Mouse (Mus musculus) hindbrain, embryonic 12.5 days (tissue): ENCODE data around the gene Tdrd5. TPM values are rescaled to one million over a fixed set of nuclear protein-coding genes. Genes with fewer than 3 reads are reported as not detected.
"Not testable (repeated sequence)": the region's sequence is repeated elsewhere in the genome, so short reads cannot be mapped to it uniquely, and the experiment has no call there.

Experiments used
- ATAC-seq: fragments of 200-750 bp; cut with Nextera tagmentation; 2 replicates; pipeline ENCODE4 v1.8.0; 2017; ENCODE audit warnings: moderate TSS enrichment; ENCODE audit not compliant: low FRiP score
- H3K27ac ChIP-seq: fragments of 300-500 bp; sonication (generic); 2 replicates; pipeline ENCODE4 v1.5.1; 2016; ENCODE audit warnings: mild to moderate bottlenecking
- H3K27me3 ChIP-seq: fragments of 300-500 bp; sonication (generic); 2 replicates; pipeline ENCODE4 v1.6.1; 2016; ENCODE audit warnings: mild to moderate bottlenecking
- H3K36me3 ChIP-seq: fragments of 300-500 bp; sonication (generic); 2 replicates; pipeline ENCODE4 v1.6.1; 2016; ENCODE audit warnings: mild to moderate bottlenecking
- H3K4me1 ChIP-seq: fragments of 300-500 bp; sonication (generic); 2 replicates; pipeline ENCODE4 v1.6.1; 2016
- H3K4me2 ChIP-seq: fragments of 300-500 bp; sonication (generic); replicated peaks from 2 replicates; pipeline ENCODE4 v1.6.1; 2016; ENCODE audit warnings: mild to moderate bottlenecking
- H3K4me3 ChIP-seq: fragments of 300-500 bp; sonication (generic); 2 replicates; pipeline ENCODE4 v1.5.1; 2016; ENCODE audit warnings: mild to moderate bottlenecking
- H3K9ac ChIP-seq: fragments of 300-500 bp; sonication (generic); 2 replicates; pipeline ENCODE4 v1.6.1; 2016; ENCODE audit warnings: mild to moderate bottlenecking, moderate library complexity
- H3K9me3 ChIP-seq: fragments of 300-500 bp; sonication (generic); replicated peaks from 2 replicates; pipeline ENCODE4 v1.6.1; 2016; ENCODE audit warnings: mild to moderate bottlenecking
- WGBS: fragments of 180-500 bp; shearing (Covaris S2); methylation state at CpG from one replicate; pipeline ENCODE4 v1.1.7; 2016; 5-methylcytosine and 5-hydroxymethylcytosine counted together
- polyA plus RNA-seq: library from polyadenylated mRNA; unstranded; fragments of >200 nt; fragmentation: Nextera tagmentation; extraction: Ambion mirVana; gene quantifications from 2 replicates; pipeline ENCODE4 v1.2.1, GENCODE M21; 2016

Tdrd5 gene
- polyA plus RNA-seq, 1 experiment from 2014 or later, result 0.34 TPM

DNA sequence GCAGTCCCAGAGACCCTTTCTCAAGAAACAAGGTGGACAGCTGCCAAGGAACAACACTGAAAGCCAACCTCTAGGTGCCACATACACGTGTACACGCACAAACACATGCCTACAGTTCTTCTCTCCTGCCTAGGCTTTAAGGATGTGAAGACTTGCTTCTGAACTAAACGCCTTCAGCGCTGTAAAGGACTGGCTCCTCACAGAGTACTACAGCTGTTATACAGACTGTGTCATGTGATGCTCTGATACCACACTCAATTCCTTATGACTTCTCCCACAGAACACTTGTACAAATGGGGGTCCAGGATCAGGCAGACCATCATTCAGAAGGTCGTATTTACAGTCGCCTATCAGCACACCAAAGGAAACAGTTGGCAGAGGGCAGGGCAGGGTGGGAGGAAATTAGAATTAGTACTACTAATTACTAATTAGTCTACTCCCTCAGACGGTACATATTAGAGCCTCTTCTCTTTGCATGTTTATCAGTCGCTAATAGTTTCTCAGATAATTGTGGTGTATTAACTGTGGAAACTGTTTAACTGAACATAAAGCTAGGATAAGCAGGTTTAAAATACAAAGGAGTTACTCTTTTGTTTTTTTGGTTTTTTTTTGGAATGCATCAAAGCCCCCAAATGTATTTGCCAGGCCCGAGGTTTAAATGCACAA is 14.8 kb downstream of the Tdrd5 start:
- ATAC-seq, result no peak
- Histone ChIP-seq H3K4me2 (no peak overlapping the region), H3K4me1 (no peaks in the 10 kb centered on the region), H3K9ac (no peak overlapping the region), H3K4me3 (no peak overlapping the region), H3K36me3 (no peaks in the 10 kb centered on the region), H3K9me3 (no peaks in the 10 kb centered on the region), H3K27ac (no peak overlapping the region), H3K27me3 (no peaks in the 10 kb centered on the region)
- 87% methylated on average over 9 of the region's 9 CpGs for WGBS

DNA sequence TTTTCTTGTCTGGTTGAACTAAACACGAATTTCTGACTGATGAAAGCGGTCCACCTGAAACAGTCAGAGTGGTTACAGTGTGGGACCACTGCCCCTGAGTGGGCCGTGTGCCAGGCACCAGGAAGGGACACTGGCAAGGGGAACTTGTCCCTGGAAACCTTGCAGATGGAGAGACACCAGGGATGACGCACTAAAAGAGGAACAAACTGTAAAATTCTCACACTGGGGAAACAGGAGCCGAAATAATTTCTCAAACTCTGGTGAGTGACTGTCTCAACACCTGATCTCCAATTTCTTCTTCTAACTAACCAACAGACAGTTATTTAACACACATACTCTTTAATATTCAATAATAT is 17.9 kb downstream of the Tdrd5 start:
- ATAC-seq, result no peak

DNA sequence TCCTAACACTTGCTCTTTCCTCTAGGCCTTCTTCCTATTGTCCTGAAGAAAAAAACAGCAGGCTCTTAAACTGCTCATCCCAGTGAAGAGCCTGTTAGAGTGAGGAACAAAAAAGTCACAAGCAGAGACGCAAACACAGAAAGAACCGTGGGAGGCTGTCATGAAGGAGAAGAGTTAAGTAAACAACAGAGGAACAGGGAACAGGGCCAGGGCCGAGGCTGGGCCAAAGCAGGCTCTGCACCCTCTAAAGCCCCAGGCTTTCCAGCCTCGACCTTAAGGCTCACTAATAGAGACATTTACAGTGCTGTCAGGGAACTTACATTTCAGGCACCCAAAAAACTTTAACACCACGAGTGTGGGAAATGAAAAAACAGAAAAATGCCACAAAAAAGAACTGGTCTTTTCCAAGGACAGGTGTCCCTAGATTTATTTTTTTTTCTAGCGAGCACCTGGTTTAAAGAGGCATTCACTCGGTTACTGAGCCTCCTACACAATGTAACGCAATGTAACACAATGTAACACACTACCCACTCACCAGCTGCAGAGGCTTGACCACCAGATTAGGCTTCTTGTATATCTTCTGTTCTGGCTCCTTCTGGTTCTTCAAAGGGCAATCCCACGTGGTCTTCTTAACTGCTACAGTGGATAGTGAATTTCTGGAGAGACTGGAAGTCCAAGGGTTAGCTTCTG is 18.5 kb downstream of the Tdrd5 start:
- Histone ChIP-seq H3K27ac (no peak overlapping the region), H3K9ac (no peak overlapping the region), H3K27me3 (no peaks in the 10 kb centered on the region), H3K9me3 (no peaks in the 10 kb centered on the region), H3K4me1 (no peaks in the 10 kb centered on the region), H3K4me3 (no peak overlapping the region), H3K4me2 (no peak overlapping the region), H3K36me3 (no peaks in the 10 kb centered on the region)
- ATAC-seq, result no peak
- WGBS, result 42% methylated on average over 9 of the region's 9 CpGs

More for the DNA sequence above, 17.9 kb downstream of the Tdrd5 start:
- no peak overlapping the region for H3K27ac ChIP-seq
- H3K4me1 ChIP-seq, result no peaks in the 10 kb centered on the region
- H3K9me3 ChIP-seq, result no peaks in the 10 kb centered on the region
- WGBS, result 84% methylated on average over 5 of the region's 5 CpGs
- H3K4me3 ChIP-seq, result no peak overlapping the region
- H3K27me3 ChIP-seq, result no peaks in the 10 kb centered on the region
- H3K4me2 ChIP-seq, result no peak overlapping the region
- no peak overlapping the region for H3K9ac ChIP-seq
- H3K36me3 ChIP-seq, result no peaks in the 10 kb centered on the region

DNA sequence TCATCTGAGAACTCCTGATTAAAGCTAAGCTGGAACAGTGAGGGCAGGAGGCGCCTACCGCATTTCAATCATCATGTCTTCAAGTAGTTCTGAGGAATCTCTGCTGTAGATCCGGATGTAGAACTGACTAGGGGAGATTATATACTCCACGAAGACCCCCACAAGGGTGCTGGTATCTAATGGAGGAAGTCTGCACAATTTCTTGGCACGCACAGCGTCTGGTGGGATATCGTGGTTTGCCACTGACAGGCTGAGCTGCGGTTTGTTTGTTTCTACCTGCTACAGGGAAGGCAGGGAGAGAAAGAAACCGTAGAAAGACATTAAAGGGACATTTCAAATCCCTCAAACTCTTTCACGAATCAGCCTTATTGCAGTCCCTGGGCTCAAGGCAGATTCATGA is 19.3 kb downstream of the Tdrd5 start:
- 81% methylated on average over 10 of the region's 10 CpGs for WGBS
- Histone ChIP-seq H3K4me3 (no peak overlapping the region), H3K27me3 (no peaks in the 10 kb centered on the region), H3K36me3 (no peaks in the 10 kb centered on the region), H3K4me1 (no peaks in the 10 kb centered on the region), H3K27ac (no peak overlapping the region), H3K9me3 (no peaks in the 10 kb centered on the region), H3K4me2 (no peak overlapping the region), H3K9ac (no peak overlapping the region)
- ATAC-seq, result no peak

DNA sequence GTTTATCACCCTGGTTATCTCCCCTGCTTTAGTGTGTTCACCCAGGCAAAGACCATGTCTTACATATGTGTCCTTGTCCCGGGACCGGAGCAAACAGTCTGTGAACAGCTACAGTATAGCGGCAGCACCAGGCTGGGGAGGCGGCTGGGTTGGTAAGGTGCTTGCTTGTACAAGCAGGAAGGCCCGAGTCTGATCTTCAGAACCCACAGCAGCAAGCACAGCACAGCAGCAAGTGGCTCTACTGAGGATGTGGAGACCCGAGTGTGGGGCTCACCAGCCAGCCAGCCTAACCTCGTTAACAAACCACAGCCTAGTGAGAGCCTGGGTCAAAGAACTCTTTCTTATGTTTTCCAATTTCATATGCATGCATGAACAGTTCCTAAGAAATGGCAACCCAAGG is 23.3 kb downstream of the Tdrd5 start:
- Histone ChIP-seq H3K4me1 (no peaks in the 10 kb centered on the region), H3K4me3 (no peak overlapping the region), H3K4me2 (no peak overlapping the region), H3K9ac (no peak overlapping the region), H3K27me3 (no peaks in the 10 kb centered on the region), H3K36me3 (no peaks in the 10 kb centered on the region), H3K27ac (no peak overlapping the region), H3K9me3 (no peaks in the 10 kb centered on the region)
- 83% methylated on average over 7 of the region's 7 CpGs for WGBS
- no peak for ATAC-seq

DNA sequence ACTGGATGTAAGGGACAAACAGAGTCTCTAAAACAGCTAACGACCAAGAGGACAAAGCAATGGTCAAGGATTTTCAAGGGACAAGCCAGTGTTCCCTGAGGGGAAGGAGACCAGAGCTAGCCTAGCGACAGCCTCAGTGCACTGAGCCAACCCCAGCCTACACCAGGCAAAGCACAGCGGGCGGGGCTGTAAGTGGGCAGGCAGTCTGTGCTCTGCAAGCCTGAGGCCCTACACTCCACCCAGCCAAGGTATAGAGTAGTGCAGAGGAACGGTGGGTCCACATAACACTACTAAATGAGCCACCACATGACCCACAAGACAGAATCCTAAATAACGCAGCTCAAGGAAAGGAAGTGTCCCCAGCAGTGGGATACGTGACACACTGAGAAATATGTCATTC is 29.8 kb downstream of the Tdrd5 start:
- Histone ChIP-seq H3K9ac (no peak overlapping the region), H3K4me1 (0 out of 2 replicates have a peak, but pooled peaks cover 2% of the 10 kb centered on the region), H3K4me2 (no peak overlapping the region), H3K27me3 (no peaks in the 10 kb centered on the region), H3K36me3 (no peaks in the 10 kb centered on the region), H3K9me3 (no peaks in the 10 kb centered on the region), H3K4me3 (no peak overlapping the region), H3K27ac (no peak overlapping the region)
- 62% methylated on average over 7 of the region's 7 CpGs for WGBS
- no peak for ATAC-seq

DNA sequence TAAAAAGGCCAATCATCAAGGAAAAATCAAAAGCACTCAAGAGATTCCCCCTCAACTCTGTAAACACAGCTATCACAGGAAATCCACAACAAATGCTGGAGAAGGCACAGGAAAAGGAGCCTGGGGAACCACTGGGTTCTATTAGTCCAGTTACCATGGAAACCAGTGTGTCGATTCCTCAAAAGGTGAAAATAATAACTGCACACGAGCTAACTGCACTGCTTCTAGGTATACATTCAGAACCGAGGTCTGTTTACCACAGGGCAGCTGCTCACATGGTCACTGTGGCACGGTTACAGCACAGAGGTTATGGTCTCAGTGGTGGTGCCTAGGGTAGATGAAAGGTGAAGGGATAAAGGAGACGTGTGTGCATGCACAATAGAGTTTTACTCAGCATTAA is 31.8 kb downstream of the Tdrd5 start:
- Histone ChIP-seq H3K9ac (no peak overlapping the region), H3K27ac (no peak overlapping the region), H3K9me3 (no peaks in the 10 kb centered on the region), H3K27me3 (peaks cover 2% of the 10 kb centered on the region; the same call in 1 of the 2 replicates), H3K36me3 (no peaks in the 10 kb centered on the region), H3K4me3 (no peak overlapping the region), H3K4me2 (no peak overlapping the region), H3K4me1 (0 out of 2 replicates have a peak, but pooled peaks cover 4% of the 10 kb centered on the region)
- ATAC-seq, result no peak
- 55% methylated on average over 5 of the region's 5 CpGs for WGBS

DNA sequence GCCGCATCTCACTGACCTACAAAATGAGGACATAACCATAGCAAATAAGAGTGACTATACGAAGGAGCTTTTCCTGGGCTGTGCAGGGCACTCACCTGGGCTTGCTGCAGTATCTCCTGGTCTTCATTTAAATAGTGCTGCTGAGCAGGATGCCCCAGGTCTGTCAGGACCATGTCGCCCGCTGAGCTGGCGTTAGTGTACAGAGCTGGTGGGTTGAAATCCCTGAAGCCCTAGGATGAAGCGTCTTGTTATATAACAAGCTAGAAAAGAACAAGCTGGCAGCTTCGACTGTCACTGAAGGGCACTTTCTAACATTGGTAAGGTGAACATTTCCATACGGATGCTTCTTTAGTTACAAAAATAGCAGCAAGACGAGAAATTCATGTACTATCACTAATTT is 33.0 kb downstream of the Tdrd5 start:
- WGBS, result 82% methylated on average over 9 of the region's 9 CpGs
- Histone ChIP-seq H3K36me3 (no peaks in the 10 kb centered on the region), H3K9me3 (no peaks in the 10 kb centered on the region), H3K4me3 (no peak overlapping the region), H3K4me1 (0 out of 2 replicates have a peak, but pooled peaks cover 4% of the 10 kb centered on the region), H3K27me3 (peaks cover 2% of the 10 kb centered on the region; the same call in 1 of the 2 replicates), H3K27ac (no peak overlapping the region), H3K9ac (no peak overlapping the region), H3K4me2 (no peak overlapping the region)
- no peak for ATAC-seq

DNA sequence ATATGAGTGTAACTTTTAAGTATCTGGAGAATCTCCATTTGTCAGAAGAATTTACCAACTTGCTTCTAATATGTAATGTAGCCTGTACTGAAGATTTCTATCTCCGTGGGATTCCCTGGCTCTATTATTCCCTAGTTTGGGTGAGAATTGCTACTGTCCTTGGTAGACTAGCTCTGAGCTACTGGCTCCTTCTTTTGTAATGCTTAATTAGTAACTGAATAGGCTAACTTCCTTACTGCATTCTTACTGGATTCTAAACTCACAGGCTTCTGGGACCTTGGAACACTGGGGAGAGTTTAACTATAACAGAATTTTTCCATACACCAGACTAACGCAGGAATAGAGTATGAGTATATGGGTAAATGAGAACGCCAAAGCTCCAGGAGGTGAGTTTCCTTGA is 34.9 kb downstream of the Tdrd5 start:
- 26% methylated on average over 3 of the region's 3 CpGs for WGBS
- H3K36me3 ChIP-seq, result not testable (repeated sequence)

DNA sequence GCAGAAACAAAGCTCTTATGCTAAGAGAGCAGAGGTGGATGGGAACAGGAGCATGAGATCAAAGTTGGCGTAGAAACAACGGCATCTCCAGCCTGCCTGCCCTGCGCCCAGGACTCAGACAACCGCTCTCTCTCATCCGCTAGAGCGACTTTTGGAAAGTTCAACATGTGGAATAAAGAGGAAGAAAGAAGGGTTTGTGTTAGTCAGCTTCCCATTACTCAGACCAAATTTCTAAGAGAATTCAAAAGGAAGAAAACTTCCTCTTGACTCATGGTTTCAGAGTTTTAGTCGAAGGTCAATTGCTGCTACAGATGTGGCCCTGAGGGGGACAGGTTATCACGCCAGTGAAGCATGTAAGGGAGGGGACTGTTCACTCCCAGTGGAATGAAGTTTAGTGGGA is 39.5 kb downstream of the Tdrd5 start:
- no peak for ATAC-seq
- WGBS, result 90% methylated on average over 8 of the region's 8 CpGs
- Histone ChIP-seq H3K9me3 (no peaks in the 10 kb centered on the region), H3K27me3 (peaks cover 2% of the 10 kb centered on the region; the same call in 1 of the 2 replicates), H3K27ac (no peak overlapping the region), H3K9ac (no peak overlapping the region), H3K4me2 (no peak overlapping the region), H3K4me3 (no peak overlapping the region), H3K36me3 (no peaks in the 10 kb centered on the region), H3K4me1 (0 out of 2 replicates have a peak, but pooled peaks cover 4% of the 10 kb centered on the region)

More for the DNA sequence above, 34.9 kb downstream of the Tdrd5 start:
- not testable (repeated sequence) for ATAC-seq, H3K27ac ChIP-seq, H3K27me3 ChIP-seq, H3K4me3 ChIP-seq, H3K4me1 ChIP-seq, H3K4me2 ChIP-seq, H3K9me3 ChIP-seq, H3K9ac ChIP-seq

DNA sequence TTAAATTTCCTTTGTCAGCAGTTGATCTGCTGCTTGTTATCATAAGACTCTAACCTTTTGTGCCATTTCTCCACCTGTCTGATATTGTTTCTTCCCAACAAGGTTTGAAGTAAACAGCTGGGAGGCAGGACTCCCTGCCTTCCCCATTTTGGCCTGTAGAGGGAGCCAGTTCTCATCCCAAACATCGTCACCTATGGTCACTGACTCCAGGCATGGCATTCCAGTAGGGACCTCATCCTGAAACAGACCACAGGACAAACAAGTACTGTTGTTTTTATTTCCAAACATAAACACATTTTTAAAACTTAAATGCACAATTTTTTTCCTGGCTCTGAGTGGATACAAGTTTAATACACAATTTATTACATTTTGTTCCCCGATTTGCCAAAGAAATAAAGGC is 40.1 kb downstream of the Tdrd5 start:
- H3K4me2 ChIP-seq, result no peak overlapping the region
- H3K27me3 ChIP-seq, result peaks cover 2% of the 10 kb centered on the region; the same call in 1 of the 2 replicates
- 49% methylated on average over 2 of the region's 2 CpGs for WGBS
- H3K4me1 ChIP-seq, result no peaks in the 10 kb centered on the region
- H3K27ac ChIP-seq, result no peak overlapping the region
- ATAC-seq, result no peak
- no peaks in the 10 kb centered on the region for H3K9me3 ChIP-seq
- H3K4me3 ChIP-seq, result no peak overlapping the region
- no peaks in the 10 kb centered on the region for H3K36me3 ChIP-seq
- no peak overlapping the region for H3K9ac ChIP-seq

DNA sequence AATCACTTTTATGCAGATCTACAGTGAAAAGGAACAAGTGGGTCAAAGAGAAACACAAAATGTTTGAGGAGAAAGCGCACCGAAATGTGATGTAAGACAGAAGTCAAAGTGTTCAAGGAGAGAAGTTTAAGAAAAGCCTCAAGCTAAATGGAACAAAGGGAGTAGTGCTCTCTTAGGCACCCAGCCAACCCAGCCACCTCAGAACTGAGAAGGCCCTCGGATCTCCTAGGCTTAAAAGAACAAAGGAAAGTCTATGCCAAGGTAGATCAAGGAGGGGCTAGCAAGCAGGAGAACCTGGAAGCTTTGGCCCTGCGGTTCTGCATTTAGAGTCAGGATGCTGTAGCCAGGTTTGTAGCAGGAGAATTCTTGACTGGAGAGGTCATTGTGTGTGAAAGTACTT is 48.6 kb downstream of the Tdrd5 start:
- WGBS, result 81% methylated on average over 4 of the region's 4 CpGs
- Histone ChIP-seq H3K36me3 (no peaks in the 10 kb centered on the region), H3K27ac (no peak overlapping the region), H3K27me3 (no peaks in the 10 kb centered on the region), H3K9ac (no peak overlapping the region), H3K4me1 (no peaks in the 10 kb centered on the region), H3K4me3 (no peak overlapping the region), H3K4me2 (no peak overlapping the region), H3K9me3 (no peaks in the 10 kb centered on the region)
- ATAC-seq, result no peak

DNA sequence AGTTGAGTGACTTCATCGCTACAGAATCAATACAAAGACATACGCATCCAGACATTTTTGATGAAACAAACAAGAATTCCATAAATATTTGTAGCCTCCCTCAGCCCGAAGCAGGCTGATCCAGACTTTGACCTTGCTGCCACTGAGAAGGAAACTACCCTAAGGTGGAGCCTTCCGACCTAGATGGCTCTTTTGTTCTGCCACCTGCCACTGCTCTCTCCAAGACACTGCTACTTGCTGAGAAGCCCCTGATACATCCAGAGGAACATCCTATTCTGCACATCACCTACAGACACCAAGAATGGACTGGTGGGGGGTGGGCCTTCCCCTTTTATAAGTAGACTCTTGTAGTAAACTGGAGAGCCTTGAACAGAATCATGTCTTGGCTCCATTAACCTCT is 52.4 kb downstream of the Tdrd5 start:
- WGBS, result 88% methylated on average over 4 of the region's 4 CpGs
- not testable (repeated sequence) for ATAC-seq

More for the DNA sequence above, 52.4 kb downstream of the Tdrd5 start:
- H3K27me3 ChIP-seq, H3K9me3 ChIP-seq, H3K4me2 ChIP-seq, H3K4me1 ChIP-seq, H3K27ac ChIP-seq, H3K4me3 ChIP-seq, H3K9ac ChIP-seq, H3K36me3 ChIP-seq: not testable (repeated sequence)
